Mouse (Mus musculus) heart, embryonic 13.5 days (tissue): ENCODE measurements around the gene Amn1. TPM values are rescaled to one million over a fixed set of nuclear protein-coding genes. Genes with fewer than 3 reads are reported as not detected.
"Not testable (repeated sequence)": the region's sequence is repeated elsewhere in the genome, so short reads cannot be mapped to it uniquely, and the experiment has no call there.

ENCODE experiments used
- ATAC-seq: fragments of 200-750 bp; cut with Nextera tagmentation; 2 replicates; pipeline ENCODE4 v1.8.0; 2017; ENCODE audit warnings: moderate TSS enrichment; ENCODE audit not compliant: insufficient number of reproducible peaks, low FRiP score, low TSS enrichment; ENCODE audit errors: extremely low read depth
- H3K27ac ChIP-seq: fragments of 300-500 bp; sonication (generic); replicated peaks from 2 replicates; pipeline ENCODE4 v1.5.1; 2015; ENCODE audit warnings: moderate library complexity, mild to moderate bottlenecking, inconsistent platforms
- H3K27me3 ChIP-seq: fragments of 300-500 bp; sonication (generic); replicated peaks from 2 replicates; pipeline ENCODE4 v1.6.1; 2015; ENCODE audit warnings: mild to moderate bottlenecking, inconsistent platforms
- H3K36me3 ChIP-seq: fragments of 300-500 bp; sonication (generic); 2 replicates; pipeline ENCODE4 v1.6.1; 2015; ENCODE audit warnings: mild to moderate bottlenecking, inconsistent platforms
- H3K4me1 ChIP-seq: fragments of 300-500 bp; sonication (generic); 2 replicates; pipeline ENCODE4 v1.6.1; 2015; ENCODE audit warnings: inconsistent platforms
- H3K4me2 ChIP-seq: fragments of 300-500 bp; sonication (generic); 2 replicates; pipeline ENCODE4 v1.6.1; 2015; ENCODE audit warnings: inconsistent platforms, mild to moderate bottlenecking, moderate library complexity
- H3K4me3 ChIP-seq: fragments of 300-500 bp; sonication (generic); 2 replicates; pipeline ENCODE4 v1.5.1; 2015; ENCODE audit warnings: moderate library complexity, mild to moderate bottlenecking, inconsistent platforms
- H3K9ac ChIP-seq: fragments of 300-500 bp; sonication (generic); 2 replicates; pipeline ENCODE4 v1.6.1; 2015; ENCODE audit warnings: inconsistent platforms, mild to moderate bottlenecking, moderate library complexity
- H3K9me3 ChIP-seq: fragments of 300-500 bp; sonication (generic); 2 replicates; pipeline ENCODE4 v1.6.1; 2016; ENCODE audit warnings: inconsistent platforms
- WGBS: fragments of 180-500 bp; shearing (Covaris S2); methylation state at CpG from one replicate; pipeline ENCODE4 v1.1.7; 2015; ENCODE audit warnings: mixed read lengths; 5-methylcytosine and 5-hydroxymethylcytosine counted together
- polyA plus RNA-seq: library from polyadenylated mRNA; unstranded; fragments of >200 nt; fragmentation: Nextera tagmentation; extraction: Ambion mirVana; gene quantifications from 2 replicates; pipeline ENCODE4 v1.2.1, GENCODE M21; 2015

The Amn1 gene
- polyA plus RNA-seq, 1 experiment from 2014 or later: 22.5 TPM

DNA sequence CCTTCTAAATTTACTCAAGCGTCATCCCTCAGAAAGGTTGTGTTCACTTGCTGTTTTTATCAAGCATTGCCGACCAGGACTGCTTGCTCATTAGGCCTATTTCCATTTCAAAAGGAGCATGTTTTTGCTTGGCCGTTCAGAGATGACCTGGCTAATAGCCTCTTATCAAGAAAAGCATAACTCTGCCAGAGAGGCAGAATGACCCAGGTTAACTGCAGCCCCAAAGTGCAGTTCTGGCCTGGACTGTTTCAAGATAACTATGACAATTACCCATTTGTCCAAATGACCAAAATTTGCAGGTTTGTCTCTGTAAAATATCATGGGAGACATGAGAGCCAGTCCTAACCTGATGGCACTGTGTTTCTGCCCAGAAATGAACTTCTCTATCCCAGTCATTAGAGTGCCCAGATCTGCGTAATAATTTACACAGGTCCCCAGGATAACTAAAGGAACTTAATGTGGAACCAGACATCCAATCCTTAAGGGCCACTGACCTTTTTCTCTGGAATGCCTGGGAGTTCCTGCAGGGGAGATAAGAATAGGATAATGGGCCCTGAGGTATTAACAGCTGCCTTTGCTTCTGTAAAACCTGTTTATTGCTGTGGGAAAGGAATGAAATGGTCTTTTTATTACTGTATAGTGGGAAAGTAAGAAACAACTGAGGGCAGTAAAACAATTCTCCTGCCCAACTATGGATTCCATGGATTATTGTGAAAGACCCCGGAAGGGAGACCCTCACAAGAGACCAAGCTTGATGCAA, 53.9 kb downstream of the Amn1 start:
- no peak overlapping the region for H3K9ac ChIP-seq

DNA sequence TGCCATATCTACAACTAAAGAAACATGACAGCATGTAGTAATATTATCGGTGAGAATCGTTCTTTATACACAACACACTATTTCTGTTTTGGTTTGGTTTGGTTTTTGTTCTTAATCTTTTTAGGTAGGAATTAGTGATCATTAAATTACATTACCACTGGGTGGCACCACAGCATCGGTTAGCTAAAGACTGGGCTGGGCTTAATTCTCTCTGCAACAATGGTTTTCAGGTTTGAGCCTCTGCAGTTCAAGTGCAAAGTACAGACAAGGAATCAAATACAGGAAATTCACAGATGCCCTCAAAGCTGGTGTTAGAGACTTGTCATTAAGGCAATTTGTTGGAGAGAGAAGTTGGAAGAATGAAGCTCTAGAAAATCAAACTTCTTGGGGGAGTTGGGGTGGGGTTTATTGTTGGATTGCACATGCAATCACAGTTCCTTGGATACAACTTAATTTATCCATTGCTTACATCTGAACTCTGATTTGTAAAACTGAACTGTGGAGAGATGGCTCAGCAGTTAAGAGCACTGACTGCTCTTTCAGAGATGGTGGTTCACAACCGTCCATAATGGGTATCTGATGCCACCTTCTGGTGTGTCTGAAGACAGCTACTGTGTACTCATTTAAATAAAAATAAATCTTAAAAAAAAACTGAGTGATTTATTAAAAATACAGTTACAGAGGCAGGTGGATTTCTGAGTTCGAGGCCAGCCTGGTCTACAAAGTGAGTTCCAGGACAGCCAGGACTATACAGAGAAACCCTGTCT, 56.0 kb downstream of the Amn1 start:
- Histone ChIP-seq H3K27ac (no peak overlapping the region), H3K36me3 (no peaks in the 10 kb centered on the region), H3K4me1 (peaks cover 25% of the 10 kb centered on the region), H3K4me3 (no peak overlapping the region), H3K27me3 (no peaks in the 10 kb centered on the region), H3K9me3 (no peaks in the 10 kb centered on the region), H3K9ac (no peak overlapping the region), H3K4me2 (no peak overlapping the region)
- 34% methylated on average over 5 of the region's 5 CpGs for WGBS
- no peak for ATAC-seq

More for the DNA sequence above, 53.9 kb downstream of the Amn1 start:
- no peak for ATAC-seq
- H3K27me3 ChIP-seq: no peaks in the 10 kb centered on the region
- no peaks in the 10 kb centered on the region for H3K9me3 ChIP-seq
- 12% methylated on average over 5 of the region's 5 CpGs for WGBS
- H3K27ac ChIP-seq: peak overlapping the region; percentile 62
- H3K4me3 ChIP-seq: no peak overlapping the region
- H3K36me3 ChIP-seq: no peaks in the 10 kb centered on the region
- H3K4me1 ChIP-seq: peaks cover 25% of the 10 kb centered on the region
- H3K4me2 ChIP-seq: peak overlapping the region; percentile 16; the same call in 1 of the 2 replicates

DNA sequence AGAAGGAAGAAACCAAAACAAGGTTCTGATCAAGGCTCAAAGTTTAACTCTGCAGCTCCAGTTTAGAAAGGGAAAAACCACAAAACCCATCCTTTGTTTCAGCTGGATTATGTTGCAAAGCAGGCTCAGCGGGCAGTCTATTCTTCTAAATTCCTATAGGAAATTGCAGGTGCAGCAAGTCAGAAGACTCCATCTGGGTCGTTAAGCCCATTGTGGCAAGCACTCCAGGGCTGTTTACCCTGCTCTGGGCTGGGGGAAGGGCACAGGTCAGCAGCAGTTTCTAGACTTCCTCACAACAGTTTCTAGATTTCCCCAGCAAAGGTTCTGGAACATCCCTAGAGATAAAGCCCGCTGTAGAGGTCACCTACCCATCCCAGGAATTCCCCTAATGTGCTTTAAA, 57.4 kb downstream of the Amn1 start:
- no peak overlapping the region for H3K4me3 ChIP-seq
- peaks cover 25% of the 10 kb centered on the region for H3K4me1 ChIP-seq
- no peak overlapping the region for H3K27ac ChIP-seq
- H3K9me3 ChIP-seq: no peaks in the 10 kb centered on the region
- WGBS: 32% methylated on average over 3 of the region's 3 CpGs
- no peak overlapping the region for H3K9ac ChIP-seq
- H3K36me3 ChIP-seq: no peaks in the 10 kb centered on the region
- H3K27me3 ChIP-seq: no peaks in the 10 kb centered on the region
- H3K4me2 ChIP-seq: no peak overlapping the region
- no peak for ATAC-seq

GRCm38 (mm10) chr6:149129870-149130269, 58.6 kb downstream of the Amn1 start, which contains the start of gene Gm10203:
Gene Gm10203, plus strand, starts transcription at chr6:149130170.
- H3K36me3 ChIP-seq, H3K9me3 ChIP-seq, H3K27ac ChIP-seq, H3K4me3 ChIP-seq, H3K4me2 ChIP-seq, ATAC-seq, H3K27me3 ChIP-seq, H3K9ac ChIP-seq: not testable (repeated sequence)
- H3K4me1 ChIP-seq: peaks cover 15% of the 10 kb centered on the region
- 81% methylated on average over 8 of the region's 8 CpGs for whole genome bisulfite sequencing

GRCm38 (mm10) chr6:149126675-149127074, 61.8 kb downstream of the Amn1 start:
- H3K36me3 ChIP-seq: no peaks in the 10 kb centered on the region
- no peak overlapping the region for H3K4me2 ChIP-seq
- no peaks in the 10 kb centered on the region for H3K9me3 ChIP-seq
- WGBS: 61% methylated on average over 4 of the region's 4 CpGs
- no peak overlapping the region for H3K9ac ChIP-seq
- H3K4me1 ChIP-seq: no peaks in the 10 kb centered on the region
- ATAC-seq: no peak
- H3K4me3 ChIP-seq: no peak overlapping the region
- H3K27me3 ChIP-seq: no peaks in the 10 kb centered on the region
- H3K27ac ChIP-seq: no peak overlapping the region

DNA sequence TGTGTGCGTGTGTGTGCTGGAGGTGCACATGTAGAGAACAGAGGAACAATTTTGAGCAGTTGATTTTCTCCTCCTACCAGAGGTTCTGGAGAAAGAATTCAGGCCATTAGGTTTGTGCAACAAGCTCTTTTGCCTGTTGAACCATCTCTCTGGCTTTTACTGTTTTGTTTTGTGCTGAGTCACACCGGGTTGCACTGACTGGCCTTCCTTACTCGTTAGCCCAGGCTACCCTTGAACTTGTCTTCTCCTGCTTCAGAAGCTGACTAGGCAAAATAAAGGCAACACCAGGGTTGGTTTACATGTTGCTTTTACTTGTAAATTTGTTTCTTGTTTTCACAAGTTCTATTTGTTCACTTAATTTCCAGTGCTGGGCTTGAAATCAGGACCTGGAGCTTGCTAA, 65.5 kb downstream of the Amn1 start:
- H3K4me2 ChIP-seq: no peak overlapping the region
- no peaks in the 10 kb centered on the region for H3K27me3 ChIP-seq
- H3K9me3 ChIP-seq: no peaks in the 10 kb centered on the region
- no peak overlapping the region for H3K9ac ChIP-seq
- peaks cover 7% of the 10 kb centered on the region for H3K4me1 ChIP-seq
- H3K4me3 ChIP-seq: no peak overlapping the region
- H3K27ac ChIP-seq: no peak overlapping the region
- 84% methylated on average over 3 of the region's 3 CpGs for WGBS
- no peak for ATAC-seq
- H3K36me3 ChIP-seq: no peaks in the 10 kb centered on the region

- ATAC-seq: no peak
- no peaks in the 10 kb centered on the region for H3K27me3 ChIP-seq
- H3K4me1 ChIP-seq: peaks cover 7% of the 10 kb centered on the region
- no peaks in the 10 kb centered on the region for H3K9me3 ChIP-seq
- 44% methylated on average over 2 of the region's 2 CpGs for WGBS
- H3K36me3 ChIP-seq: no peaks in the 10 kb centered on the region
- no peak overlapping the region for H3K4me3 ChIP-seq
- no peak overlapping the region for H3K4me2 ChIP-seq
- H3K27ac ChIP-seq: no peak overlapping the region
- no peak overlapping the region for H3K9ac ChIP-seq
Measured at GRCm38 (mm10) chr6:149119853-149120252, 68.7 kb downstream of the Amn1 start.

- no peak for ATAC-seq
- H3K9ac ChIP-seq: no peak overlapping the region
- WGBS: 46% methylated on average over 2 of the region's 2 CpGs
- H3K9me3 ChIP-seq: no peaks in the 10 kb centered on the region
- H3K27me3 ChIP-seq: no peaks in the 10 kb centered on the region
- H3K4me3 ChIP-seq: no peak overlapping the region
- H3K4me1 ChIP-seq: peaks cover 7% of the 10 kb centered on the region
- no peak overlapping the region for H3K27ac ChIP-seq
- H3K36me3 ChIP-seq: no peaks in the 10 kb centered on the region
- no peak overlapping the region for H3K4me2 ChIP-seq
Measured at GRCm38 (mm10) chr6:149118935-149119334, 69.6 kb downstream of the Amn1 start.

DNA sequence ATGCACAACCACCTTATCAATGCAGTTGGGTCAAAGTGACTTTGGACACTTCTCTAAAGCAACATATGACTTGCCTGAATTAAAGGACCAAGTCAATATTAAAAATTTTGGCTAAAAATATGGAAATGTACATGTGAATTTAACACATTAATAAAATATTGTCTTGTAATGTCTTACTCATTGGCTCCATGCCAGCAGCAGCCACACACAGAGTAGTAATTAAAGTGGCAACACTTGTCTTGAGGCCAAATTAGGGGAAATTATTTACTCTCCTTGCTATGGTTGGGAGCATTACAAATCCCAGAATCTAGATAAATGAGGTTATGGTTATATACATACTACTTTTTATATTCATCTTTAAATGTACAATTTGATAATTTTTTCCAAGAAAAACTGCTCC, 71.5 kb downstream of the Amn1 start:
- no peak overlapping the region for H3K27ac ChIP-seq
- no peaks in the 10 kb centered on the region for H3K9me3 ChIP-seq
- H3K4me2 ChIP-seq: no peak overlapping the region
- H3K4me3 ChIP-seq: no peak overlapping the region
- ATAC-seq: no peak
- H3K27me3 ChIP-seq: no peaks in the 10 kb centered on the region
- no peak overlapping the region for H3K9ac ChIP-seq
- H3K36me3 ChIP-seq: no peaks in the 10 kb centered on the region
- peaks cover 7% of the 10 kb centered on the region for H3K4me1 ChIP-seq

- Histone ChIP-seq H3K27ac (no peak overlapping the region), H3K27me3 (no peaks in the 10 kb centered on the region), H3K4me3 (no peak overlapping the region), H3K9ac (no peak overlapping the region), H3K36me3 (no peaks in the 10 kb centered on the region), H3K4me1 (no peaks in the 10 kb centered on the region), H3K9me3 (no peaks in the 10 kb centered on the region), H3K4me2 (no peak overlapping the region)
- WGBS: 54% methylated on average over 2 of the region's 2 CpGs
- no peak for ATAC-seq
Measured at GRCm38 (mm10) chr6:149108909-149109308, 79.6 kb downstream of the Amn1 start.

GRCm38 (mm10) chr6:149107615-149108014, 80.9 kb downstream of the Amn1 start:
- Histone ChIP-seq H3K4me2 (no peak overlapping the region), H3K4me1 (no peaks in the 10 kb centered on the region), H3K27me3 (no peaks in the 10 kb centered on the region), H3K9me3 (no peaks in the 10 kb centered on the region), H3K27ac (no peak overlapping the region), H3K9ac (no peak overlapping the region), H3K4me3 (no peak overlapping the region), H3K36me3 (no peaks in the 10 kb centered on the region)
- 62% methylated on average over 3 of the region's 3 CpGs for WGBS
- no peak for ATAC-seq
